Mouse (Mus musculus) CD8-positive naive resting alpha-beta T cell, adult 2 months (primary cell): ENCODE measurements around the gene Krt42.
"Not testable (repeated sequence)": the region's sequence is repeated elsewhere in the genome, so short reads cannot be mapped to it uniquely, and the experiment has no call there.

ENCODE experiments used
- DNase-seq, 2 experiments: peaks; one replicate each; pipeline ENCODE4 v3.0.0; 2022; ENCODE audit warnings: low read depth in 2 of 2, low spot score in 2 of 2

Krt42 gene

DNA sequence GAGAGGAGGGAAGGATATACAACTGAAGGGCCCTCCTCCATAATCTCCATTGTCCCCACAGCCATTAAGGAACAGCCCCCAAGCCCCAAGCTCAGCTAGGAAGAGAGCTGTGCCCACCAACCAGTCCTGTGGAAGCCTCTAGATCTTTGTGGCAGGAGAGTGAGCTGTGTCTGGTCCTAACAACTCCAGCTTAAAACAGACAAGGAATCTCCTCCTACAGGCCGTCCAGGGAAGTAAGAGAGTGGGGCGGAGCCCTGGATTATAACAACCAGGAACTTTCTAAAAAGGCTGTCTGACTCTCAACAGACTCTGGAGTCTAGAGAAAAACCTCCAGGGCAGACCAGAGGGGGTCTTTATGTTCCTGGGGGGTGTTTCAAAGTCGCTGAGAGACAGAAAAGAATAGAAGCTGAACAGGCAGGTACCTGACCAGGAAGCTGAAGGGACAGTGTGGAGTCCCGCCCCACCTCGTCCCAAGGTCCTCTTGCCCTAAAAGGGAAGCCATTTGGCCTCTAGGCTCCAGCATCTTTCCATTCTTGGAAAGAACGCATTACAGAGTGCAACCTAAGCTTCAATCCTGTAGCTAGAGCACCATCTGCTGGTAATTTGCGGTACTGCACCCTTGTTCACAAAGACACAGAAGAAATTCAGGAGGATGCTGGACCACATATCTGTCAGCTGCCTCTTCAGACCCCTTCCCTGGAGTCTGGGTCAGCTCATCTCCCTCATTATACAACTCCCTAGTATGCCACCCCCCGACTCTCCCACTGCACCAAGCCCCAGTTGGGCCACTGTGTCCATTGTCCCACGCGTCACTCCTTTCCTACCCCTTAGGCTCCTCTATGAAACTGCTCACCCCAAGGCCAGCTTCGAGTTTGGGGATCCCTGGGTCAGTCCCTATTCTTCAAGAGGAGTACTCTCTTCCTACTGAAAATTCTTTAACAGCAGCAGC, 12.2 kb upstream of the Krt42 start:
- DNase-seq = peak; percentile 71 to 74

GRCm38 (mm10) chr11:100278759-100279158, 9.1 kb upstream of the Krt42 start:
- no peak for DNase-seq

- DNase-seq = no peak
These were observed 8.2 kb upstream of the Krt42 start for GRCm38 (mm10) chr11:100277726-100278480.

DNA sequence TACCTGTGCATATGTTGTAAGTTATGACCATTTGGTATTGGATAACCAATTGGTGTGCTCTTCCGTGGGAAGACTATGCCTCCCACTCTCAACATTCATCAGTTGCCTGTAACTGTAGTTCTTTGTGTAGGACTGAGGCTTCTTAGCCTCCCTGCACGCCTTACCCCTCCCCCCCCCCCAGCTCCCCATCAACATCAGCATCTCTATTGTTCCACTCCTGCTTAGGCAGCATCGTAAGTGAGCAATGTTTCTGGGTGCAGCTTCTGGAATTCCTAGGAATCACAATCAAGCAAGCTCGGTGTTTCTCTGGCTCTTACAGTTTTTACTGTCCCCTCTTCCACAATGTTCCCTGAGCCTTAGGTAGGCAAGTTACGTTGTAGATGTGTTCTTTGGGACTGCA, 5.8 kb upstream of the Krt42 start:
- no peak for DNase-seq

DNA sequence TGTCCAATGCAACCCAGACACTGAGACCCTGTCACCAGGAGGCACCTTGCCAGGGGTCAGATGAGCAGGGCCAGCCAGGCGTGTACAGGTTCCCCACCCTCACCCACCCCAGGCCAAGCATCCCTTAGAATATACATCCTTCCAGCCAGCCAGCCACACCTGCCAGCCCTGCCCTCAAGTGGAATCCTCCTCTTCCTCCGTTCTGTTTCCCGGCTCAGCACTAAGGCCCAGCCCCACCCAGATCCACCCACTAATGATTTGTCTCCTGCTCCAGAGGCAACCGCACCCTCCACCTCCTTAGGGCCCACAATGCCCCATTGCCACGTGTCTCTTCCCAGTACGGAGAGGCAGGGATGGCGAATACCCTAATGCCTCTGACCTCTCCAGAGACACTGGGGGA, 5.0 kb upstream of the Krt42 start:
- no peak for DNase-seq

DNA sequence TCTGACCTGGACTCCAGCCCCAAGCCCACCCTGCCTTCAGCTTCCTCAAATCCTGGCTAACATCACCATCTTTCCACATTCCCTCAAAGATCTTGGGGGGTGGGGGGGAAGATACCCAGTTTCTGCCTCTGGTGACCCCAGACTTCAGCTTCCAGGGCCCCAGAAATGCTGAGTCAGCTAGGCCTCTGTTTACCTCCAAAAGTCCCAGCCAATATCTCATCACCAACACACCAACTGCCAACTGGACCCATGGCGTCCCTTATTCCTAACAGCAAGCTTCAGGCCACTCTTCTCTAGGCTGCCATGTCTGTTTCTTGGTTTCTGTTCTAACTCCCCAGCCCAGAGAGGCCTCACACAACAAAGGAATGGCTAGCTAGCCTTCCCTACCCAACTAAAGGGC, 2.2 kb upstream of the Krt42 start:
- no peak for DNase-seq

GRCm38 (mm10) chr11:100262058-100262980, 7.4 kb downstream of the Krt42 start:
- no peak for DNase-seq

DNA sequence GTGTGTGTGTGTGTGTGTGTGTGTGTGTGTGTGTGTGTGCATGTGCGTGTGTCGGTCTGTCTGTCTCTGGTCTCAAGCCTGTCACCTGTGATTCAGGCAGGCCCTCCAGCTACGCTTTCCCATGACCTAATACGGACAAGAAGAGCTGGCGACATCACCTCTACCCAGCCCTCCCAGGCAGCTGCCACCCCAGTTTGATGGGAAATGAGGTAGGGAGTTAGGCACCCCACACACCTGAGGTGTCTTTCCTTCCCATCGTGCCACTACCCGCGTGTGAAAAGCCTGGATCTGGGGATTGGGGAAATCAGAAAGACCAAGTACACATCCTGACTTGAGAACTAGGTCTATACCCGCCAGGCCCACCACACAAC, 8.5 kb downstream of the Krt42 start:
- DNase-seq = no peak

DNA sequence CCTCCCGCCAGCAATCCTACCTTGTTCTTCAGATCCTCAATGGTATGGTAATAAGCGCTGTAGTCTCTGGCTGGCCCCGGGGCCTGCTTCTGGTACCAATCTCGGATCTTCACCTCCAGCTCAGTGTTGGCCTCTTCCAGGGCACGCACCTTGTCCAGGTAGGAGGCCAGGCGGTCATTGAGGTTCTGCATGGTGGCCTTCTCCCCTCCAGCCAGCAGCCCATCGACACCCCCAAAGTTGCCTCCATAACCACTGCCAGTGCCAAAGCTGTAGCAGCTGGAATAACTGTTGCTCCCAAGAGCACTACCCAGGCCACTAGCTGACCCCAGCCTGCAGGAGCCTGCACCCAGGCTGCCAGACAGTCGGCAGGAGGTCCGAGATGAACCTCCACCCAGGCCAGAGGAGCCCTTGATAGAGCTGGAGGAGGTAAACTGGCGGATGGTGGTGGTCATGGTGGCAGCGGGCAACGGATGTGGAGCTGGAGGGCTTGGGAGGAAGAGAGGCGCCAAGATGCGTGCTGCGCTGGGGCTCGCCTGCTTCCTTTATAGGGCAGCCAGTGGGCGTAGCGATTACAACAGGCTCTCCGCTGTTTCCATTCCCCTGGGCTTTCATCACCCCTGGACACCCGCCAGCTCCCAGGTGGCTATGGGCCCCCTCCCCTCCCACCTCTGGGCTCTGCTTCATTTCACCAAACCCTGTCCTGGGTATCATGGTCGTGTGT, 9.0 kb downstream of the Krt42 start, which contains the start of gene Krt17:
Gene Krt17, minus strand, starts transcription at position 516 of the 721 bp plus-strand sequence.
- no peak for DNase-seq

GRCm38 (mm10) chr11:100259079-100259478, 10.6 kb downstream of the Krt42 start:
- DNase-seq = no peak

DNA sequence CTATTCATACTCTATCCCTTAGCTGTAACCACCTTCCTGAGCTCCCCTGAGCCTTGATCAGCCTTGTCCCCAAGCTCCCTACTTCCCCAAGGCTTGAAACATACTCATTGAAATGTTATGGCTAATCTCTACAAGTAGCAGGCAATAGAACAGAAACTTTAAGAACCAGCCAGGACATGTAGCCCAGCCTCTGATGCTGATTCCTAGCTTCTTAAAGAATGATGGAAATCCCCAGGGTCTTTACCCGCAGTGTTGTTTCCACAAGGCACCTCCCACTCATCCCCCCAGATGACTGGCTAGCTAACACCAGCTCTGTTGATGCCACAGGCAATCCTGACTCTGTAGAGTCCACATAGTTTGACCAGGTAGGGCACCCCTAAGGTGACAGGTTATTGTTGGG, 11.7 kb downstream of the Krt42 start:
- no peak for DNase-seq

- DNase-seq = no peak
These were observed 14.2 kb downstream of the Krt42 start for GRCm38 (mm10) chr11:100255514-100255913.

DNA sequence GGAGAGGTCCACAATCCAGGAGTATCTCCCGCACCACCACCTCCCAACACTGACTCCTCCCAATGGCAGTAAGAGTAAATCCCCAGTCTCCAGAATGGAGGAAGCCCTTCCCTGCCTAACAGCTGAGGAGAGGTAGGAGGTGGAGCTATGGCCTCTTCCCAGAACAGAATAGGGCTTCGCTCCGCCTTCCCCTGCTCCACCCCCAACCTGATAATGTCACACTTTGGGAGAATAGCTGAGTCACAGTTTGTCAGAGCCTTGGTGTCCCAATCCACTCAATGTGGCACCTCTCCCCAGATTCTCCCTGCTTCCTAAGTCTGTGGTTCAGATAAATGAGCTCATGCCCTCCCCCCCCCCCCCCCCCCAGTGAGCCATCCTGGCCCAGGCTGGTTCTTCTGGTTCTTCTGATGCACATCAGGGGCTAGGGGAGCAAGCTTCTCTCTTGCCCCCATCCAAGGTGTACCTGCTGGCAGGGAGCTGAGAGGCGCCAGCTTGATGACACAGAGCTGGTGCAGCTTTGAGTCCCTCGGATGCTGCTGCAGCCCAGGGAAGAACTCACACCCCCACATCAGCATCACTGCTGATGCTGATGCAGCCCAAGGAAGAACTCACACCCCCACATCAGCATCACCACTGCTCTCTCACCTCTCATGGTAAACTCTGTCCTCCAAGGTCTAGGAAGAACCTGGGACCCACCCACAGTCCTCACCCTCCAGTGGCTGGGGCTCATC, 15.1 kb downstream of the Krt42 start:
- no peak for DNase-seq

DNA sequence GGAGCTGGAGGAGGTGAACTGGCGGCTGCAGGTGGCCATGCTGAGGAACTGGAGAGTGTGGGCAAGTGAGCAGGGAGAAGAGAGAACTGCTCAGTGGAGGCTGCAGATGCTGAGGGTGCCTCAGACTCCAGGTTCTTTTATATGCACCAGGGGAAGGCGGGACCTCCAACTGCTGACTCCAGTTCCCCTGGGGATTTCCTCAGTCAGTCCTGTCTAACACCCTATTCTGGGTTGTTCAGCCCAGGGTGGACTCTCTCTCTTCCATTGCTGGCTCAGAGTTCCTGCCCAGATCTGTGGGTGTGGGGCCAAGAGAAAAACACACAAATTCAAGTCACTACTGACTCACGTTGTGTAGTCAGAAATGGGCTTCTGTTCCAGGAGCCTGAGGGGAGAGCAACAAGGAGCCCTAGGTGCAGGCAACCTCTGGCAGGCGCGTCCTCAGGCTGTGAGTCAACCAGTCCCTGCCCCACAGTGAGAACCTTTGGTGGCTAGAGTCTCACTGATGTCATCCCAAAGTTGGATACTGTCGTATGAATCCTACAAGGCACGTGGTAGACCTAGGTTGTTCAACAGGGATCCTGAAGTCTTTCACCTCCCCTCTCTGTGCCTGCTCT, 20.7 kb downstream of the Krt42 start, which contains the start of gene Krt16:
Gene Krt16, minus strand, starts transcription at position 51 of the 614 bp plus-strand sequence.
- DNase-seq = no peak

DNA sequence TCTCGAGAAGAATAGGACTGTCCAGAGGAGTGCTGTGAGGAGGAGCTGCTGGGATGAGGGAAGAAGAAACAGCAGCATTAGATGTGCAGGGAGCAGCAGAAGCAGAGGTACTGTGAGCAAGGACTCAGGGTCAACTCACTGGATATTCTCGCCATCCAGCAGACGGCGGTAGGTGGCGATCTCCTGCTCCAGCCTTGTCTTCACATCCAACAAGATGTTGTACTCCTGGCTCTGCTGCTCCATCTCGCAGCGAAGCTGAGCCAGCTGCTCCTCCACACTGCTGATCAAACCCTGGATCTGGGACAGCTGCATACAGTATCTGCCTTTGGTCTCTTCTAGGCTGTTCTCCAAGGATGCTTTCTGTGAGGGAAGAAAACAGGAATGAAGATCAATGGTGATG, 23.2 kb downstream of the Krt42 start:
- not testable (repeated sequence) for DNase-seq

DNA sequence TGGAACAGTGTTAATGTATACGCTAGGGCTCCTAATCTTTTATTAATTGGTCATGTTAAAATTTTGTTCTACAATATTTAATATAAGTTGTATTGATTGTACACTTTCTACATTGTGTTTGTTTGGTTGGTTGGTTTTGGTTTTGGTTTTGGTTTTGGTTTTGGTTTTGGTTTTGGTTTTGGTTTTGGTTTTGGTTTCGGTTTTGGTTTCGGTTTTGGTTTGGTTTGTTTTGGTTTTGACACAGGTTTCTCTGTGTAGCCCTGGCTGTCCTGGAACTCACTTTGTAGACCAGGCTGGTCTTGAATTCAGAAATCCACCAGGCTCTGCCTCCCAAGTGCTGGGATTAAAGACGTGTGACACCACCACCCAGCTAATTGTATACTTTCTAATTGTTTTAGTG, 29.4 kb downstream of the Krt42 start:
- not testable (repeated sequence) for DNase-seq

DNA sequence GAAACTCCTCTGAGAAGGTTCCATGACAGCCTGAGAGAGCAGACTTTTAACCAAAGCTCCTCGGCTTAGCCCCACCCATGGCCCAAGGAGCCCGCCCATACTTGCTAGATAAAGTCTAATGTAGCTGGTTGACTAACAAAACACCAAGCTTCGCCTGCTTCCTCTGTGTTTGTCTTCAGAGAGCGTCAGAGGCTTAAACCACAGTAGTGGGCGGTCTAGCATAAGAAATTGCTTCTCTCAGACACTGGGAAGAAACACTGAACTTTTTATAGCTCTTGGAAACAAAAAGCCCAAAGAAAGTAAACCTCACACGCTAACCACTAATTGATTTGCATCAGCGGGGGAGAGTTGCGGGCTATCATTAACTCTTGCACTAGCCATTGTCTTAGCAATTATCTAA, 47.9 kb downstream of the Krt42 start:
- no peak for DNase-seq

GRCm38 (mm10) chr11:100219304-100219703, 50.4 kb downstream of the Krt42 start:
- no peak for DNase-seq
